Mouse (Mus musculus): ENCODE measurements around the gene Olfr161.
"Not testable (repeated sequence)": the region's sequence is repeated elsewhere in the genome, so short reads cannot be mapped to it uniquely, and the experiment has no call there.

Gene Olfr161

DNA sequence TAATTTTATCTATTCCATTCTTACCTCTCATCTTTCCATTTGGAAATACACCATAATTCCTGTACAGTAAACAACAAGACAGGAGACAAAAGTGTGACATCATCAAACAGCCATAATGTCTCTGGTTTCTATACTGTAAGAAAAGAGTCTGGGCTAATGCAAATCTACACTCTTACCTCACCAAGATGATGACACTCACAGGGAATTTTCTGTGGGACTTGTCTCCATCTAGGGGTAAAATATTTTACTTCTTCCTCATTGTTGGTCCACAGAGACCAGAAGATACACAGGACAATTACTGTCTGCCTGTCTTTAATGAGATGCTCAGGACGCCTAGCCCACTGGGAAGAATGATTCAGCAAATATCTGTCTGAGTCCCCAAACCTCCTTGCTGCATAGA, at the start of gene Olfr161:
Olfr161 (plus strand) TSS at position 352 of the 400 bp plus-strand sequence.
- DNase-seq (ENCODE audit: low read depth): no peak

DNA sequence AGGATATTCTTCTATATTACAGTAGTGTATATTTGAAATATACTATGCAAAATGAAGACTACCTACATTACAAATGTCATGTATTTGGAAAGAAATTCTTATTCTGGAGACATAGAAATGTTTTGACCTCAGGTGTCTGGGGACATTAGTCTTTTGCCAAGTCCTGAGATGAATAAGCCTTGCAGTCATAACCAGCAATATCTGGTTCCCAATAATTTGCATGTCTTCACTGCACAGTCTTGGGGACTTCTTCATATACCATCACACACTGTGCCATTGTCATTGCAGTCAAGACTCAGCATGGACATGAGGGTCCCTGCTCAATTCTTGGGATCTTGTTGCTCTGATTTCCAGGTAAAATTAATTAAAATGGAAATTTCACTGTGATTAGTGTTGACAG, 27.3 kb upstream of the Olfr161 start:
- DNase-seq (ENCODE audit: low read depth): no peak

DNA sequence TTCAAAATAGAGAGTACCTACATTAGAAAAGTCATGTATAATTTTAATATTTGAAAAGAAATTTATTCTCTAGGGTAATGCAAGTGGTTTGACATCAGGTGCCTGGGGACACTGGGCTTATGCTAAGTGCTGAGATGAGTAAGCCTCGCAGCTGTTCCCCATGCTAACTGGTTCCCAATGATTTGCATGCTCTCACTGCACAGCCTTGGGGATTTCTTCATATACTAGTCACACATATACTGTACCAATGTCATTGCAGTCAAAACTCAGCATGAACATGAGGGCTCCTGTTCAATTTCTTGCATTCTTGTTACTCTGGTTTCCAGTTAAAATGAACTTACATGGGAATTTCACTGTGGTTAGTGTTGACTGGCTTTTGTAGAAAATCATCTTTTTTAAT, 13.2 kb upstream of the Olfr161 start:
- not testable (repeated sequence) for DNase-seq (ENCODE audit: low read depth)

DNA sequence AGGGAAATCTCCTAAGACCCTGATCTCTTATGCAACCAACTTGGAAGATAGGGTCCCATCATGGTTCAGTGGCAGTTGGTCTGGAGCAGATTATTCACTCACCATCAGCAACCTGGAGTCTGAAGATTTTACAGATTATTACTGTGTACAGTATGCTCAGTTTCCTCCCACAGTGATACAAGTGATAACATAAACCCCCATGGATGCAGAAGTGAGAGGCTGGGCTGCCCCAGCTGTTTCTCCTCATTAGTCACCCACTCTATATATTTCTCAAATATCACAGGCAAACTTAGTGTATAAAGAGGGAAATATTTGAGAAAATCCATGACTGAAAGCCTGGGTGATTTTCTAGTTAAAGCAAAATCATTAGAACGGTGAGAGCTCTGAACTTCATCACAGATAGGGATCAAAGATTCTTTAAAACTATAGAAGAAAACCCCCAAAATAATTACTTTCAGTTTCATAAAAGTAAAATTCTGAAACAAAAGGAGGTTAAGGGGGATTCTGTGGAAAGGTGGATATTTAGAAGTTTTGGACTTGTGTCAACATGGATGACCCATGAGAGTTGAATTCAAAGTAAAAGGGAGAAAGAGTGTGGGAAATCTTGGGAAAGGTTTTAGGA, 12.5 kb upstream of the Olfr161 start:
- DNase-seq (ENCODE audit: low read depth): not testable (repeated sequence)

DNA sequence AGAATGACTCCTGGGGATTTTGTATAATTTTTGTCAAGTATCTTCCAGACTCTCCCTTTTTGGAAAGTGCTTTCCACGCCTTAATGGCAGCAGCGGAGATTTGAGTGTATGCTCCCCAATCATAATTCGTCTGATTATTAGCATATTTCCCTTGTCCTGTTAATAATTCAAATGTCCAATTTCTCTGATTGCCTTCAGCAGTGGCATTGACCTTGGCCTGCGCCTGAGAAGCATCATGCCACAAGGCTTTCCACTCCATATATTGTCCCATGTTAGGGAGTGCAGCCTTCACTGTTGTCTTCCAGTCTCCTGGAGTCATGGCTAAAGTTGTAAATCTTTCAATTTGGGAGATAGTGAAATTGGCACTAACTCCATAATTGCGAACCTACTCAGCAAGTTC, 40.5 kb downstream of the Olfr161 start:
- DNase-seq (ENCODE audit: low read depth): not testable (repeated sequence)

DNA sequence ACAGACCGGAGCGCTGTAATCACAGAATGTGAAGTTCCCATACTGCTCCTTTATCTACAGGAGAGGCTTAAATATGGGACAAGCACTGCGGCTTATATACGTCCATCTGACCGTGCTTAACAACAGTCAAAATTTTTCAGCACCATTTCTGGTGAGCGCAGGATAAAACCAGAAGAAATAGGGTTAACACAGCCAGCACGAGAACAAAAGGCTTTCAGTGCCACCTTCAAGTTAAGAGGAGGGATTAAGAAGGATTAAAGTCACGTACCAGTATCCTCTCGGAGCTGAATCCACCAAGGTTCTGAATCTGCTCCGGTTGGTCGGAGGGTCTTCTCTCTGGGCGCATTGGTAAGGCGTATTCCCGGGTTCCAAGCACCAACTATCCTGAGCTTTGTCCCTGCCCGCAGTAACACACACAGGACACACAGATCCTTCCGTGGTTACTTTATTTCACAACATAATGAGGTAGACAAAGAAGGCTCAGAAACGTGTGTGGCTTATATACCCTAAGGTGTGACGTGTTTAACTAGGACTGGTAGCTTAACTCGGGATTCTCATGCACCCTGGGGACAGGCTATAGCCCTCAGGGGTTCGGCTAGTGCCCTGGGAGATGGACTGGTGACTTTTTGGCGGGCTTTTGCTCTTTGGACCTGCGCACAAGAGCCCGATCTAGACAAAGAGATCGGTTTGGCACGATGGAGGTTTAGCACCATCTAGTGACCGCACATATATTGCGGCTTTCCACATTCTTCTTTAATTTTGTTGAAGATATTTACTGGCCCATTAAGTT, 41.9 kb downstream of the Olfr161 start:
- not testable (repeated sequence) for DNase-seq (ENCODE audit: low read depth)
